Mouse (Mus musculus): ENCODE results near the gene Scarb2. TPM values are rescaled to one million over a fixed set of nuclear protein-coding genes. Genes with fewer than 3 reads are reported as not detected.

Scarb2 gene
- total RNA-seq, 2 experiments from 2014 or later = 88.0 to 93.8 TPM

DNA sequence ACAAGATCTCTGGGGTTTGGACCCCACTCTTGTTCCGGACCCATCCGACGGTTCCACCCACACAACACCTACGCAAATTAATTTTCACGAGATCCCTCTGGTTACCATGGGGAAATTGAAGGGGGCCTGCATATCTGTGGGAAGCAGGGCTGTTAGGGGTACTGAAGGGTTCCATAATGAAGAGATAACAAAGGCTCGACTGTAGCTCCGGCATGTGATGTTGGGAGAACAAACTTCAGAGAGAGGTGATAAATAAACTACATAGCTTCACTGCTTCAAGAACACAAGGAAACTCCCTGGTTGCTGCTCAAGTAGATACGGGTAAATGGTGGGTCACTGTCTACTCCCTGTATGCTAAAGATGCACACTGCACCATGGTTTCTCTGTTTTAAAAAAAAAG is 68.1 kb downstream of the Scarb2 start:
- DNase-seq (ENCODE audit: low spot score in 2 of 2) = no peak

- DNase-seq (ENCODE audit: low spot score in 2 of 2) = peak; percentile 95 to 98
These were observed 71.5 kb downstream of the Scarb2 start, which contains the start of gene Nup54 for GRCm38 (mm10) chr5:92435025-92435584. Gene Nup54, minus strand, starts transcription at chr5:92435219.

DNA sequence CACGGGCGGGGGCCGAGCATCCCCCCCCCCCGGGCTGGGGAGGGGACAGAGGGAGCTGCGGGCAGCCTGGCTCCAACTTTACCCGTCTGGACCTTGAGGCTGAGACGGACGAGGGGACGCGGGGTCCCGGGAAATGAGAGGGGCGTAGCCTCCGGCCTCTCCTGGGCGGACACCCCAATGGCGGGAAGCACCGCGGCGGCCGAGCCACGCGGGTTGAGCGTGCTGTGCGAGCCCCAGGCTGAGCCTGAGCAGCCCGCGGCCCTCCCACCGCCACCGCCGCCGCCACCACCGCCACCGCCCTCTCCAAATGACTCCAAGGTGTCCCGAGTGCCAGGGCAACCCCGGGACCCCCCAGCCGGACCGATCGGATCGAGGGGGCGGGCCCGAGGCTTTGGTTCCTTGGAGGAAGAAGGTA is 72.1 kb downstream of the Scarb2 start:
- DNase-seq (ENCODE audit: low spot score in 2 of 2) = peak in 1 of 2 experiments; percentile 24

- DNase-seq (ENCODE audit: low spot score in 2 of 2) = no peak
These were observed 72.6 kb downstream of the Scarb2 start for GRCm38 (mm10) chr5:92434070-92434469.

DNA sequence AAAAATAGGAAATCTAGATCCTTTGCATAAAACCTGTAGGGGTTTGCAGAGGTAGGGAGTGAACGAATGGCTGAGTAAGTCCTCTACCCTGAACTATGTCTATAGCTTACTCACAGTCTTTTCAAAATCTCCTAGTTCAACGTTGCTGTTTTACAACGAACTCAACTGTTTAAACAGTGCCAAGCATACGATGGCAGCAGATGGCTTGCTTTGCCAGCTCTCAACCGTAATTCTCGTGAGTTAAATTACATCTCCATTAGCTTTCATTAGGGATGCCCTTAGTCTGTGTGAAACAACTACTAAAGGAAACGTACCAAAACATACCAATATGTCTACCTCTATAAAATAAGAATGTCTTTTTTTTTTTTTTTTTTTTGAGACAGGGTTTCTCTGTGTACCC is 75.0 kb downstream of the Scarb2 start:
- DNase-seq (ENCODE audit: low spot score in 2 of 2) = peak in 1 of 2 experiments; percentile 41

DNA sequence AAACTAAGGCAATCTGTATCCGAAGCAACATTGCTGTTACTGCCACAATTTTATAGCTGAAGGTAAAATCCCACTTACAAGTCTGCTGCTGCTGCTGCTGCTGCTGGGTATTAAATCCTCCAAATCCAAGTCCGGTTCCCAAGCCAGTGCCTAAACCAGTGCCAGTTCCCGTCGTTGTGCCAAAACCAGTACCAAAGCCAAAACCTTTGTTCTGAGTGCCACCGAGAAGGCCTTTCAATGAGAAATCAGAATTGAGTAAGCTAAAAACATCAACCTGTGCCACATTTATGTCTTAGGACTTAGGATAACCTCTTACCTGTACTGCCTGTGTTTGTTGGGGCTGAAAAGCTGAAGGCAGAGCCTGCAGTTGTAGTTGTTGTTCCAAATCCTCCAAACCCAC is 75.9 kb downstream of the Scarb2 start:
- DNase-seq (ENCODE audit: low spot score in 2 of 2) = peak; percentile 13 to 69

- DNase-seq (ENCODE audit: low spot score in 2 of 2) = no peak
These were observed 82.5 kb downstream of the Scarb2 start for GRCm38 (mm10) chr5:92424126-92424525.

GRCm38 (mm10) chr5:92413982-92414375 is 92.7 kb downstream of the Scarb2 start:
- no peak for DNase-seq (ENCODE audit: low spot score in 2 of 2)

GRCm38 (mm10) chr5:92413271-92413981 is 93.2 kb downstream of the Scarb2 start:
- no peak for DNase-seq (ENCODE audit: low spot score in 2 of 2)

- DNase-seq (ENCODE audit: low spot score in 2 of 2) = no peak
These were observed 95.0 kb downstream of the Scarb2 start for GRCm38 (mm10) chr5:92411461-92412140.

DNA sequence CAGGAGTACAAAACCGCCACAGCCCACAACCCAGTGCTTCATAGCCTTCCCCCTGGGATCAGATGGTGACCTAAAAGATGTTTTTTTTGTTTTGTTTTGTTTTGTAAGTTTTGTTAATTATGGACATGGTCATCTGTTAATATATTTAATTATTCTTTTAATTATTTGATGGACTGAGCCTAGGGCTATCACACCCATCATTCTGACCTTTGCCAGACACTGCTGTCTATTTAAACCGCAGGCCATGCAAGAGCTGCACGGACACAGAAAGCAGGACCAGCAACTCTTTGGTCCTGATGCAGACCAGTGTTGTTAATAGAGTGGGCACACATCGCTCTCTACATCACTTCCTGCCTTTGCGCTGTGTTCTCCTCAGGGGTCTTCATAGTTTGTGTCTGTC is 96.1 kb downstream of the Scarb2 start:
- DNase-seq (ENCODE audit: low spot score in 2 of 2) = no peak

DNA sequence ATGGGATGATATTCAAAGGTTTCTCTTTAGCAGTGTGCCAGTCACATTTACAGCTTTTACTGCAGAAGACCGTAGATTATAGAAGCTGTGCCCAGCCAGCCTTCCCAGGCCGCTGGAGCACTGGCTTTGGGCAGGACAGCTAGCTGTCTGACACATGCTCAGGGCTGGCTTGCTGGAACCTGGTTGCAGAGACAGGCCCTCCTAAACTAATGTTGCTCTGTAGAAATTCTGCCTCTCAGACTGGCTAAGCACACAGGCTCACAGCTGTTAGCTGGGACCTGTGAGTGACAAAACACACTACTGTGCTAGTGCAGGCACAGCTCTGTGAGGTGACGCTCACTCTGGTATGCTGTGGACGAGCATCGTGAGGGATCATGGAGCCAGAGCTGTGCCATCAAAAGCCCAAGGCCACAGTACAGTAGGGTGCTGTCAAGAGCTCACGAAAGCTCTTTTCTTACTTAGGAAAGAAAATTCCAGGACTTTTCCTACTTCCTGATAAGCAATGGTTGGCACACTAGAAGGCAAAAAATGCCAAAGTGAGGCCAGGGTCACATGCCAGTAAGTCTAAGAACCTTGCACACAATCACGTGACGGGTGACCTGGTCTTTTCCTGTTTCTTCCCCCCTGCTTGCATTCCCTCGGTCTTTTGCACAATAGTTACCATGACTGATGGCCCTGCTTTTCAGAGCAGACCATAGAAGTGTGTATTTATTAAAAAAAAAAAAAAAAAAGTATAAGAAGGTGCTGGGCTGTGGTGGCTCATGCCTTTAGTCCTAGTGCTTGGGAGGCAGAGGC is 97.1 kb downstream of the Scarb2 start:
- DNase-seq (ENCODE audit: low spot score in 2 of 2) = no peak

DNA sequence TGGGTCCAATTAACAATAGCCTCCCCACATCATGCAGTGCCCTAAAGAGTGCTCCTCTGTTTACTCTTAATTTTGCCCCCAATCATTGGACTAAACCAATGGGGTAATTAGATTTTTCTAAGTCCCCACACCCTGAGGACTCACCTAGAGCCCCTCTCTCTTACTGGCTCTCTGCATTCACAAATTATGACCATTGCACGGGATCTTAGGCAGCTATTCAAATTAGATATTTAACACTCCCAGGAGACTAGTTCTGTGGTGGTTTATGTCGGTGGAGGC is 102.3 kb downstream of the Scarb2 start:
- DNase-seq (ENCODE audit: low spot score in 2 of 2) = no peak

DNA sequence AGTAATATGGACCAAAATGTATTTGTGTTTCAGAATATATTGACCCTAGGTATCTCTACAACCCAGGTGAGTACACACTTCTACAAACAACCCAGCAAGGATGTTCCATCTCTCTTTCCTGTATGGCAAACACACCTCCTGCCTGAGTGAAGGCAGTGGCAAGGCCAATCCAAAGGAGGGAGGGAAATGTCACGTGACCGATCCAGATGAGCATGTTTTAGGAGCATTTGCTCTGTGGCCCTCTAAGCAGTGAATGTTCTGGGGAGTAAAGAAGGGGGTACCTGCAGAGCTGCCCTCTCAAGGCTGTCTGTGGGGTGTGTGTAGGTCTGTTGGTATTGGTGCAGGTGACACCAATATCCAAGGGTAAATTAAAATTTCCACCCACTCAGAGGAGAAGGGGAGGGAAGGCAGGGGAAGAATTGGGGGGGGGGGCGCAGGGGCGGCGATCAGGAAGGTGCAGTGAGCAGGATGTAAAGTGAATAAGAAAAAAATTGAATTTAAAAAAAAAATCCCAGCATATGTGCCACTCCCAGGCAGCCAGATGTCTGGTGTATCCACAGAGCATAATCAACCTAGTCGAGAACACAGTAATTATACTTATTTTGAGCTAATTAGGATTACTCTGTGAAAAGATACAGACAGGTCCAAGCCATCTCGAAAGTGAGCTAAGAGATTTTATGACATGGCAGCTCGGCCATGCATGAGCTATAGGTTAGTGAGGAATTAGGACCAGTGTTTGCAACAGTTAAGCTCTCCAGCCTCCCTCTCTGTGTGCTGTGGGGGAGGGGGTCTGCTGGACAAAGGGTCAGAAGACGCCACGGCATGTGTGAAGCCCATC is 102.9 kb downstream of the Scarb2 start:
- no peak for DNase-seq (ENCODE audit: low spot score in 2 of 2)

- no peak for DNase-seq (ENCODE audit: low spot score in 2 of 2)
These were observed 103.8 kb downstream of the Scarb2 start for GRCm38 (mm10) chr5:92402816-92403215.

DNA sequence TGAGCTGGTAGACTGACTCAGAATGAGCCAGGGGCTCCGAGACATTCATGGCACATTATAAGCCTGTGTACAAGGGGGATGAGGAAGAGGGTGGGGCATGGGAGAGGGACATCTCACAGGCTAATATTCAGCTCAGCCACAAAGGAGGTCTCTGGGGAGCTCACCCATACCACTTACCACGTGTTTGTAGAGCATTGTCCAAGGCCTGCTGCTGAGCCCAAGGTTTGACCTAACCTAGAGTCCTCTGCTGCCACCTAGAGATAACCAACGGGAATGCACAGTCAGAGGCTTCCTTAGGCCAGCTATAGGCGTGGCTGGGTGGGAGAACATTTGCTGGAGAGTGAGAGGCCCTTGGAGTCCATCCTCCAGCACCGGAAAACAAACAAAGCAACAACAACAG is 108.5 kb downstream of the Scarb2 start:
- peak; percentile 45 to 71 for DNase-seq (ENCODE audit: low spot score in 2 of 2)

GRCm38 (mm10) chr5:92396476-92396875 is 110.2 kb downstream of the Scarb2 start:
- DNase-seq (ENCODE audit: low spot score in 2 of 2) = no peak

DNA sequence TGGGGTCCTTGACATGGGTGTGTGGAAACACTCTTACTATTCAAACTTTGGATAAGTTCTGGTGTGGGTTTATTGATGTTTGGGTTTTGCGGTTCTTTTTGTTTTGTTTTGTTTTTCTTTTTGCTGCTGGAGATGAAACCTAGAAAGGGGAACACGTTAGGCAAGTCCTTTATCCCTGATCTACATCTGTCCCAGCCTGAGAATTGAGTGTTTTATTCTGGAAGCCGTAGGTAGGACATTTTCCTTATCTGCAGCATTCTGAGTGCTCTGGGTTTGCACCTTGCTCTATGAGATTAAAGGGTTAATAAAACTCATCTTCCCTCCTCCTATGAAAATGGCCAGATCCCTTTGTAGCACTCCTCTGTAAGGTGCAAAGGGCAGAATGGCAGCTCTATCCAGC is 110.9 kb downstream of the Scarb2 start:
- DNase-seq (ENCODE audit: low spot score in 2 of 2) = no peak

DNA sequence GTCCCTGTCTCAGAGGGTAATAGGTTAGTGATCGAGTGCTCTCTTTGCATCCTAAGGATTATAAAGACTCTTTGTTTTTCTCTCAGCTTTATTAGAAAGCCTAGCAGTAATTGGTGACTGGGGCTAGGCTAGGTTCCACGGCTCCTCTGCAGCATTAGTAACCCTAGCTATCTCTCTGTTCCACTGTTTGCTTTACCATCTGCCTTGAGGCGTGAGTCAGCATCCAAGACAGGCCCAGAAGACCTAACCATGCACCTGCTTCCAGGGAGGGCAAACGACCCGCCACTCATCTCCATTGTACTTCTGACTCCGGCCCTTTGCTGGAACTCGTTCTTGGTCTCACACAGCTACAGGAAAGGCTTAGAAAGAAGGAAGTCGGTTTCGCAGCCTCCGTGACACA is 112.8 kb downstream of the Scarb2 start:
- DNase-seq (ENCODE audit: low spot score in 2 of 2) = no peak

GRCm38 (mm10) chr5:92392542-92392941 is 114.1 kb downstream of the Scarb2 start:
- no peak for DNase-seq (ENCODE audit: low spot score in 2 of 2)
